Mouse (Mus musculus): Measurements from ENCODE around the gene Acsf3.

The Acsf3 gene

GRCm38 (mm10) chr8:122775285-122776155 is at the start of gene Acsf3:
Acsf3 (plus strand) TSS chr8:122775486.
- peak; percentile 74 to 78 for DNase-seq

GRCm38 (mm10) chr8:122726789-122727188 is 48.5 kb upstream of the Acsf3 start:
- no peak for DNase-seq

DNA sequence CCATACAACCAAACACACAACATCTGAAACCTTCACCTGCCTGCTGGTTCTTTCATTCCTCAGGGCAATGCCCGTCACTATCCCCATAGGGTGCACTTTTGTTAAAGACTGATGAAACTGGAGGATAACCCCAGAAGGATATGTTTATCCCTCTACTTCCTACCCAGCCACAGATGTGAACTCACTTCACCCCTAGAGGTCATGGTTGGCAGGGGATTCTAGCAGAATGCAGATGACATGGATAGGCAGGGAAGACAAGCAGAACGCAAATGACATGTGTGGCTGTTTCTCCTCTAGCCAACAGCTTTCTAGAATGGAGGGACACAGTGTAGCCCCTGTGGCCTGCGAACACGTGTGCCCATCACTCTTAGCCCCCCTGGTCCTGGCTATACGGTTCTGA is 47.9 kb upstream of the Acsf3 start:
- DNase-seq, result no peak

DNA sequence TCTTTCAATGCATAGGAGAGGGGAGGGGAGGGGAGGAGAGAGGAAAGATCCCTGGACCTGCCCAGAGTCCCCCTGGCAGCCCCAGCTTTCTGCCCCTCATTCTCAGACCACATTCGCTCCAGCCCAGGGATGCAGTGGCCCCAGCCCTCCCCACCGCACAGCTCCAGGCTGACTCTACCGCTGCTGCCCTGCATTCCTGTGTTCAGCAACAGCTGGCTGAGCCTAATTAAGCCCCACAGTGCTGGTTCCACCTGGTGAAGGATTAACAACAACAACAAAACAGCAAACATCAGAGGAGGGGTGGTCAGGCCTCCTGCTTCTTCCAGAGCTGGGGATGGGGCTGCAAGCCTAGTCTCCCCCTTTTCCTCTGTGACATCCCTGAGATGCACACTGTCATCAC is 46.7 kb upstream of the Acsf3 start:
- no peak for DNase-seq

DNA sequence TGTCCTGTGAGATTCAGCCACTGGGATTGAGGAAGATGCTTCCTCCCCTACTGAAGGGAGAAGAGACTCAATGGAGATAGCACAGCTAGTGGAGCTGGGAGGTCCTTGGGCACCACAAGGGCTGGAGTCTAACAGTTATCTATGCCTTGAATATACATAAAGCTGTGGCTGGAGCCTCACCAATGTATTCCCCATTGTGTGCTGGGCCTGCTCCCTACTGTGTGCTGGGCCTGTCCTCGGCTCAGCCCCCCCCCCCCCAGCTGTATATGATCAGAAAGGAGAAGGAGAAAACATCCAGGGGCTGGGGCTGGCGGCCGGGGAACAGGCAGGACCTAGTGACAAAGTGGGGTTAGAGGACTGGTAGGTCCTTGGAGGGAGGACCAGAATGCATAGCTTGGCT is 40.2 kb upstream of the Acsf3 start:
- DNase-seq, result no peak

DNA sequence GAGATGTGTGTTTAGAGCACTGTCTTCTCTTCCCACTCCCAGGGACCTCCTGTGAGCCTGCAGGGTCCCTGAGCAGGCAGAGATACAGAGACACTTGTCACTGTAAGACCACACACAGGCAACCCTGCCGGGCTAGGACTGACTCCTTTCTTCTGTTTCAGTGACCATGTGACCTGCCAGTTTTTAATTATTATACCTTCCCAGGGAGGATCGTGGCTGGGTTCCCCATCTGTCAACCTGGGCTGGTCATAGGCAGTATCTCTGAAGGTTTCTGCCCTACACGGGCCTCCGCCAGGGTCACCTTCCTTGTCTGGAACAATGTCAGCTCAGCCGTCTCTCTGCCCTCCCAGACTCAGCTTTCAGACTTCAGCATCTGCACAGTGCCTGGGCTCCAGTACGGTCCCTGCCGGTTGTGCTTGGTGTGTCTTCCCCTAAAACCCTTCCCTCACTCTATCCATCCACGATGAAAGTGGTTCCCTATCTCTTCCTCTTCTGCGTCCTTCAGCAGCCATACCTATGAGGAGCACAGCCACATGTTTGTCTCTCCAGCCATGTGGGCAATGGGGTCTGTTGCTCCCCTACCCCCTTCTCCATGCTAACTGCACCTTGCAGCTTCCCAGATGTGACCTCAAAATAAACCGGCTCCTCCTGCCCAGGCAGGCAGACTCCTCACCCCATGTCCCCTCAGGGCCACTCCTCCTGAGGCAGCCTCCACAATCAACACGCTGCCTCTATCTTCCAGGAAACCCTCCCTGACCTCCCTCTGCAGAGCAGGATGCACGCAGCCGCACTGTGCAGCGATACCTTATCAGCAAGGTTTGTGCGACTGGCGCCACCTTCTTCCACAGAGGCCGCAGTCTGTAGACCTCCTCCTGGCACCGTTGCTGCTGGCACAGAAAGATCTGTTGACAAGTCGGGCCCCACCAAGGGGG is 39.5 kb upstream of the Acsf3 start:
- DNase-seq, result no peak

DNA sequence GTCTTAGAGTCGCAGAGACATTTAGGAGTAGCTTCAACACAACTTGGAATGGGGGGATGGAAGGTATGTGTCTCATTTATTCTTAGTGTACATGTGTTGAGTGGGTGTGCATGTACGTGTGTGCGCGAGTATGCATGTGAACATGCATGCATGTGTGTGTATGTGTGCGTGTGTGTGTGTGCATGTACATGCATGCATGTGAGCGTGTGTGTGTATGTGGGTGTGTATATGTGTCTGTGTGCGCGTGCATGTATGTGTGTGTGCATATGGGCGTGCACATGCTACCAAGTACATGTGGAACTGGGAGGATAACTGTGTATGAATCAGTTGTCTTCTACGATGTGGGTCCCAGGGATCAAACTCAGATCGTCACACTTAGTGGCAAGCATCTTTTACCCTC is 38.7 kb upstream of the Acsf3 start:
- DNase-seq, result no peak

- DNase-seq, result peak; percentile 50 to 64
These were observed 38.2 kb upstream of the Acsf3 start for GRCm38 (mm10) chr8:122737071-122737470.

DNA sequence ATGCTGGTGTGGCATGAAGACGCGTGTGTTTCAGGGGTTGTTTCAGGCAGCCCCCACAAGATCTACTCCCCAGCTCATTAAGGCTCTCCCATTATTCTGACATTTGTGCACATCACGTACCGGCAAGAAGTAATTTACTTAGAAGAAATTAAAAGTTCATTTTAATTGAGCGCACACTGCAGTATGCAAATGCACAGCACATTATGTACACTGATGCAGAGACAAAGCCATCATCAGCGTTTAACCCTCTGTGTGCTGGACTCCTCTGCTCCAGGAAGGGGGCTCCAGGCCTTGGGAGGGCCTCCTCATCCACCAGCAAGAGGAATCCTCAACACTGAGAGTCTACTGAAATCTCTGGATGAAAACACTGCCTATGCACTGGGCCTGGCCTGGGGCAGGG is 37.4 kb upstream of the Acsf3 start:
- no peak for DNase-seq

- DNase-seq, result peak; percentile 56 to 67
These were observed 36.1 kb upstream of the Acsf3 start for GRCm38 (mm10) chr8:122739102-122739725.

DNA sequence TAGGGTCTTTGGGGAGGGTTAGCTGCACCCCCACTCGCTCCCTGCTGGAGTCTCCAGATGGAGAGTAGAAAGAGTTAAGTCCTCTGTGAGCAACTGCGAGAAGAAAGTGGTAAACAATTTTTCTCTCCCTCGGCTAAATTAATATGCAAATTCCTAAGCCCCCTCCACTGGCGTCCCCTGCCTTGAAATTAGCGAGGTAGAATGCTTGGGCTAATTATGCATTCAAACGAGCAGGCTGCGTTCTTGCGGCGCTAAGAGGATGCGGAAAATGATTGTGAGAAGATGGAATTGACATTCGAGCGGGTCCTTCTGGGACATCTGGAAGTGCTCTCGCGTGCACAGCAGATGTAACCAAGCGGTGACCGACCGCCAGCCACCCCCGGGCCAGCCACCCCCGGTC is 32.8 kb upstream of the Acsf3 start:
- DNase-seq, result no peak

DNA sequence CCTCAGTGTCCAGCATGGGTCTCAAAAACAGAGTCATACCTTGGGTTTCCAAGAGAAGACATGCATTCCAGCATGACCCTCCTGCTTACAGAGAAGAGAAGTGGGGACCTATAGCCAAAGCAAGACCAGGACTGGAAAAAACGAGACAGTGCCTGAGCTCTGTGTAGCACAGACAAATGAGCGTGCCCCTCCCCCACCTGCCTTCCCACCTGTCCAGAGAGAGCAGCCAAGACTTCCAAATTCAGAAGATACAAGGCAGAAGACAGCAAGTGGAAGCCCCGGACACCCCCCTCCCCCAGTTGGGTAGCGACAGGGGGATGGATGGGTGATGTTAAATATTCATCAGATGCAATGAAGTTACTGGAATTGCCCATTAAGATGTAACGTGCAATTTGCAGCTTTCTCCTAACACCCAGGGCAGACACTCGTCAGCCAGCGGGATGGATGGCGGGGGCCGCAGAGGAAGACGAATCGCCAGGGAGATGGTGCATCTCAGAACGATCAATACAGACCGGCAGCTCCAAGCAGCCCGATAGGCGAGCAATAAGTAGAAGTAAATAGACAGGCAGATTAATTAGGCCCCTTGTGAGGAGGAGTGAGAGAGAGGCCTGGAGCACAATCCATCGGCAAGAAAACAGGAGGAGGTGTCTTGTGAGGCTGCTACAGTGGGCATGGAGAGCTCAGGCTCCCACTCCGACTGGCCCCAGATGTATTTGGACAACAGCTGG is 30.1 kb upstream of the Acsf3 start:
- no peak for DNase-seq

- no peak for DNase-seq
These were observed 29.5 kb upstream of the Acsf3 start for GRCm38 (mm10) chr8:122745750-122746275.

GRCm38 (mm10) chr8:122746439-122746838 is 28.8 kb upstream of the Acsf3 start:
- DNase-seq, result no peak

- no peak for DNase-seq
These were observed 27.5 kb upstream of the Acsf3 start for GRCm38 (mm10) chr8:122747825-122748224.

DNA sequence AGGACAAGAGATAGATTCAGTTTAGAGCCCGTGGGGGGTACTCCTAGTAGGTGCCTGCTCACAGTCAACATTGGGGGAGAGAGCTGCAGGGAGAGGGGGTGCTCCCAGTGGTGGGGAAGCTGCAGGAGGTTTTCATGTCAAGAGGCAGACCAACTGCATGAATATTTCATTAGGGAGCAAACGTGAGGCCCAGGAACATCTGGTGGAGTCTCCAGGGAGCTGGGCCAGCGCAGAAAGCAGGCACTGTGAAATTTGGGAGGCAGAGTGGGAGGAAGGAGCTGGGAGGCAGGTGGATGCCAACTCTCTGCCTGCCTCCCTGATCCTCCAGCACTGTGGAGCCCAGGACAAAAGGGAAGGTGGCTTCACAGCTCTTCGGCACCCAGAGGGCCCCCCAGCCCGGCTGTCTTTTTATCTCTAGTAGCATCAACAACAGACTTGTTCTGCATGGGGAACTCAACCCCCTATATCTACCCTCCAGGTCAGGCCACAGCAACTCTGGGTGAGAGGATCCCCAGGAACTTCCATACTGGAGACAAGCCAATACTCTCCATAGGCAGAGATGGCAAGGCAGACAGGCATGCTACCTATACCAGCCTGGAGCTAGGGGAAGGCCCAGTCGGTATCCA is 25.8 kb upstream of the Acsf3 start:
- no peak for DNase-seq

DNA sequence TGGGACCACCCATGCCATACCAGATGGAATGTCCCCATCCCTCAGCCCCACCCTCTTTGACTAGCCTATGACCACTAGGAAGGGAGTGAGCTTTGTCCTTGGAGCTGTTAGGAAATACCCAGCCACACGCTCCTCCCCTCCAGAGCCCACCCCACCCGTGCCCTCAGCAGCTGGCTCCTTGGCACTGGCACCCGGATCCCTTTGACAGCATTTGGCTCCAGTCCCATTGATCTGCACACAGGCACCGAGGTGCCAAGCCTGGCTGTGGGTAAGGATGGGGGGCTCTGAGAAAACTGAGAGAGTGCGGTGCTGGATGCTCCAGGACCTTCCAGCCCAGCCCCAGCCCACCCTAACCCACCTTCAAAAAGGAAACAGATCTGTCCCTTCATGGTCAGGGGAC is 23.9 kb upstream of the Acsf3 start:
- DNase-seq, result no peak

DNA sequence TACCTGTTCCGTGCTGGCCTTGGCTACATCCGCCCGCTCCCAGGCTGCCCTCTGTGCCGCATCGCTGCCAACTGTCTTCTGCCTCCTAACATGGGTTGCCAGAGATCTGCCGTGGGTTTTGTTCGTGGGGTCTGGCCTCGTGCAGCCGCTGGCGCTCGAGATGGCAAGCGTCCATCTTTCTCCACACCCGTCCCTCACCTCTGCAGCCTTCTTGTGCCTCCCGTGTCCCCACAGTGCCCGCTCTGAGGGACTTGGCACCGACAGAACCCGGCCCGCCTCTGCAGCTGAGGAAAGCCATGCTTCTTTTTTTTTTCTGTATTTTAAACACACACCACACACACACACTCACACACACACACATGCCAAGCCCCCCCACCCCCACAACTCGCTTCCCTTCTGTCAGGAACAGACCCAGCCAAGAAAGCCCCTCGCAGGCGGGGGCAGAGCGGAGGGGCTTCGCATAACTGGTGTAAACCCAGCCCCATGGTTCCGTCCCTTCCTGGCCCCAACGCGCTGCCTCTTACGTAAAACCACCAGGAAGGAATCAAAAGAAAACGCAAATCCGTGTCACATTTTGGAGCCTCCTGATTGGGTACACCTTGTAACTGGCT is 23.1 kb upstream of the Acsf3 start:
- DNase-seq, result no peak

- no peak for DNase-seq
These were observed 16.7 kb upstream of the Acsf3 start for GRCm38 (mm10) chr8:122758597-122758996.

DNA sequence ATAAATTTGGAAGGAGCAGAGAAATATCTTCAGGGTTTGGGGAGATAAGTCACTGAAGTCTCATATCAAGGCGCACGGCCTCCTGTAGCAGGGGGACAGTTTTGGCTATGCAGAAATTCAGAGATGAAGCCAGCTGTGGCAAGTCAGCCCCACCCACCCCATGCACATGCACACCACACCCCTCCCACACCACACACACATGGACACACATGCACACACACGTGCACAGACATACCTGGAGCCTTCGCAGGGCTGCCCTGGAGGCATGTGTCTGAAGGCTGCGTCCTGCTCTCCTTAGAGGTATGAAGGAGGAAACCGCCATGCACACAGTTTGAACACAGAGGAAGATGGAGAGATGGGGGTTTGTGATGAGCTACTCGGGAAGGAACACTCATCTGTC is 15.2 kb upstream of the Acsf3 start:
- no peak for DNase-seq

GRCm38 (mm10) chr8:122761109-122761508 is 14.2 kb upstream of the Acsf3 start:
- no peak for DNase-seq
